Mouse (Mus musculus): ENCODE data around the gene Thsd4. TPM values are rescaled to one million over a fixed set of nuclear protein-coding genes. Genes with fewer than 3 reads are reported as not detected.

Thsd4 gene
- 1 to 10 TPM; 5.0 to 5.5 TPM for total RNA-seq (2021)
- long read RNA-seq, experiment 1, full-length matches to known transcripts, result 2 of 4 reads
- long read RNA-seq, experiment 1, partial matches to known transcripts, result 0 of 4 reads
- long read RNA-seq, experiment 1, other reads (novel, unspliced or antisense), result 2 of 4 reads
- long read RNA-seq, experiment 2, partial matches to known transcripts, result 0 of 3 reads
- long read RNA-seq, experiment 2, other reads (novel, unspliced or antisense), result 3 of 3 reads

DNA sequence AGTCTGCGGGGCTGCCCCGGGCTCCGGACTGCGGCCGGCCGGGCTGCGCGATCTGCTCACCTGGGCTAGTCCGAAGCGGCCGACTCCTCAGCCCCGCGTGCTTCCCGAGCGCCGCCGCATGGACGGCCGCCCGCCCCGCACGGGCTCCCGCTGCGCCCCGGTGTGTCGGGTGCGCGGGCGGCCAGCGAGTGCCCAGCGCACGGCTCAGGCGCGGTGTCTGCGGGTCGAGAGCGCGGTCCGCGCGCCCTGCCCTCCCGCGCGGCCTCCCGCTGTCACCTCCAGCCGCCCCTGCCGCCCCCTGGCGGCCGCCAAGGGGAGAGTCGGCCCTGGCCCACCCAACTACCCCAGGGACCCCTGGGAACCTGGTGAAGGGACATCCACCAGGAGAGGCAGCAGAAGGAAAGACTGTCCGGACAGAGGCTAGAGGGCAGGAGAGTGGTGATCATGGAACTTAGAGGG, at the start of gene Thsd4:
Gene Thsd4, minus strand, starts transcription at position 241 of the 459 bp plus-strand sequence.
- peak; percentile 74 for TF ChIP-seq CTCF (IDR thresholded peaks at IDR 0.05)
- intact Hi-C loops (cut with DNase I), result loop anchor here (5.0 kb wide), 1 partner anchor 245 kb away; no protein-coding TSS in a partner anchor
- H3K27ac ChIP-seq, result no peak within 1 kb of the TSS
- peak; percentile 23 to 35 for DNase-seq (ENCODE audit: extremely low spot score in 1 of 2, low spot score in 2 of 2)
- peak within 1 kb of the TSS; percentile 43 for H3K4me3 ChIP-seq

- Histone ChIP-seq H3K4me3 (no peak overlapping the region), H3K27ac (no peak overlapping the region)
- TF ChIP-seq CTCF (IDR thresholded peaks at IDR 0.05), result no peak
- intact Hi-C loops (cut with DNase I), result no loop called here
- DNase-seq (ENCODE audit: extremely low spot score in 1 of 2, low spot score in 2 of 2), result no peak
Measured at GRCm38 (mm10) chr9:60571041-60571440, 49.2 kb upstream of the Thsd4 start.

DNA sequence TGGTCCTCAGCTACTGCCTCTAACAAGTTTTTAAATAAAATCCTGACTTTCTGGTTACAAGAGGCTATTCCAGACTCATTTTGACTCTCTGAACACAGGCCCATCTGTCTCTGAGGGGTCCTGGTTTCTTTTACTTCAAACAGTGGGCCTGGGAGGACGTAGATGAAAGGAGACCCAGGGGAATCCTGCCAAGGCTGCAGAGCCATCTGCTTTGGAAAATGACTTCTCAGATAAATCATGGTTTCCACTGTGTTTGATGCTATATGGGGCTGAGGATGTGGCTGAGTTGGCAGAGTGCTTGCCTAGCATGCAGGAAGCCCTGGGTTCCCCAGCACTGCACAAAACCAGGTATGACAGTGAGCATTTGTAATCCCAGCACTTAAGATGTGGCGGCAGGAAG, 47.5 kb upstream of the Thsd4 start:
- no peak for TF ChIP-seq CTCF (IDR thresholded peaks at IDR 0.05)
- intact Hi-C loops (cut with DNase I), result no loop called here
- H3K27ac ChIP-seq, result no peak overlapping the region
- H3K4me3 ChIP-seq, result no peak overlapping the region
- DNase-seq (ENCODE audit: extremely low spot score in 1 of 2, low spot score in 2 of 2), result no peak

- Histone ChIP-seq H3K4me3 (no peak overlapping the region), H3K27ac (no peak overlapping the region)
- DNase-seq (ENCODE audit: extremely low spot score in 1 of 2, low spot score in 2 of 2), result no peak
- intact Hi-C loops (cut with DNase I), result no loop called here
- no peak for TF ChIP-seq CTCF (IDR thresholded peaks at IDR 0.05)
Measured at GRCm38 (mm10) chr9:60563809-60564208, 42.0 kb upstream of the Thsd4 start.

DNA sequence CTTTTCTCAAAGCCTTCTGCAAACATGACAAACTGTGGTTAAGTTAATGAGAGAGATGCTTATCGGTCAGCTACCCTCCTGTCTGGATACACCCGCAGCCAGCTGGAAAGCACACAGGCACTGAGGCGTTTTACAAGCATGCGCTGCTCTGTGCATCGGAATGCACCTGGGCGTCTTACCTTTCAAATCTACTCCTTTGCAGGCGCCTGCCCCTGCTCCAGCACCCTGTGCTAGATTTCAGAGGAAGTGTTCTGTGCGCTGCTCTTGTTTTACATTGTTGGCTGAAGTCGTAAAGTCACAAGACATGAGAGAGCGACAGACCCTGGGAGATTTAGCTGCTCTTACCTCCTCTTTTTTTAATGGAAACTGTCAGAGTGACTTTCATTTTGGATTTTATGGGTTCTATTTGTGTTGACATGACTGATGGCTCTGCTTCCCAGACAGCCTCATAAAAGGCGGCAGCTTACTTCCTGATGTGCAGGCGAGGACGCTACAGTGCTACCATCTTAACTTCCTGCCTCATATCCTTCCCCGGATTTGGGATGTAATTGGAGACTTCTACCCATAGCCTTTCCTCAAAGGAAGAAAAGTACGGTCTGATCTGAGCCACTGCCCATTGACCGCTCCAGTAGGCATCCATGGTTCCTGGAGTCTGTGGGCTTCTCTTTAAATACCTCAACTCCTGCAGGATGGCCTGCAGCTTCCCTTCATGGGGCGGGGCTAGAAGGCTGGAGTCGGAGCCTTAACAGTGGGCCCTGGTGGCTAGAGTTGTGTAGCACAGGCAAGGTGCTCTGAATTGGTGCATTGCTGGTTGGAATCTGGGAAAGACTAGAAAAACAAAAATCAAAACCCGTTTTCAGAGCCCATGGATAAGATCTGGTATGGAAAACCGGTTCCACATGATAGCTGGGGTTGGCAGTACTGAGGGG, 40.9 kb upstream of the Thsd4 start:
- intact Hi-C loops (cut with DNase I), result no loop called here
- Histone ChIP-seq H3K4me3 (no peak overlapping the region), H3K27ac (peak overlapping the region; percentile 46; the same call in 1 of the 2 replicates)
- DNase-seq (ENCODE audit: extremely low spot score in 1 of 2, low spot score in 2 of 2), result no peak
- TF ChIP-seq CTCF (IDR thresholded peaks at IDR 0.05), result no peak; the same call in 1 of the 2 replicates

DNA sequence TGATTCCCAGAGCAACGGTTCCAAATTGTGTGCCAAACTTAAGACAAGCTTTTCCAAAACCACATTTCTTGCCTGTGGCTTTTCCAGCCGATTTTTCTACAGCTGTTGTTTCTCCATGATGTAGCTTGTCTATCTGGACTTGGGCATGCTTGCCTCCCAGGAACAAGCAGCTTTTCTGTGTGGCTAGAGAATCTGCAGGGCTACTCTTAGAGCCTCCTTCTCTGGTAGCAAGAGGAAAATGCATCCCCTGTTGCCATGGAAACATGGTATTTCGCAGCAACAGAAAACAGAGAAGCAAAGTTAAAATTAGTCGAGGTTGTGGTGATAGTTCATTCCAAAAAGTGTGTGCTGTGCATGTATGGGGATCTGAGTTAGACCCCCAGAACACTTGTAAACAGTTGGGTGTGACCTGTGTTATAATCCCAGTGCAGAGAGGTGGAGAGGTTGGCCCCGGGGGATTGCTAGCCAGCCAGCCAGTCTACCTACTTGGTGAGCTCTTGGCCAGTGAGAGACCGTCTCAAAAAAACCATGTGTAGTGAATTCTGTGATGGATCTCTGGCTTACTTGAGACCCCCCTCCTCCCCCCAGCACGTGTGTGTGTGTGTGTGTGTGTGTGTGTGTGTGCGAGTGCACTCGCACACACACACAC, 39.9 kb upstream of the Thsd4 start:
- intact Hi-C loops (cut with DNase I), result no loop called here
- H3K27ac ChIP-seq, result peak overlapping the region; percentile 53
- DNase-seq (ENCODE audit: extremely low spot score in 1 of 2, low spot score in 2 of 2), result peak; percentile 20 to 26
- no peak overlapping the region for H3K4me3 ChIP-seq
- no peak for TF ChIP-seq CTCF (IDR thresholded peaks at IDR 0.05)

DNA sequence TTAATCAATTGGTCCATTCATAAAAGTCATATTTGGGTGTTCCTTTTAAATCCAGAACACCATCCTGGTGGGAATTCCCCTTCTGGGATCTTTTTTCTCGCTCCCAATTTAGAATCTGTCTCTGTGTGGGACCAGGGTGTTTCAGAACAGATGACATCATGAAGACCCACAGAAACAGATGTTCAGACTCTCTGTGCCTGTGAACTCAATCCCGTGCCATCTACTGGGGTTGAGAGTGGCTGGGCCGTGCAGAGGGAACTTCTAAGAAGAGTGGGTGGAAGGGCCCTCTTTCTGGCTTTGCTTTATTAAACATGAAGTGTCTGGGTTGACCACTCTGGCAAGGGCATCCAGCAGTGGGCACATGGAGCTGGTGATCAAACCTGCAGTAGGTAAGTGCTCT, 36.7 kb upstream of the Thsd4 start:
- TF ChIP-seq CTCF (IDR thresholded peaks at IDR 0.05), result no peak
- DNase-seq (ENCODE audit: extremely low spot score in 1 of 2, low spot score in 2 of 2), result no peak
- intact Hi-C loops (cut with DNase I), result no loop called here
- H3K27ac ChIP-seq, result no peak overlapping the region
- no peak overlapping the region for H3K4me3 ChIP-seq

DNA sequence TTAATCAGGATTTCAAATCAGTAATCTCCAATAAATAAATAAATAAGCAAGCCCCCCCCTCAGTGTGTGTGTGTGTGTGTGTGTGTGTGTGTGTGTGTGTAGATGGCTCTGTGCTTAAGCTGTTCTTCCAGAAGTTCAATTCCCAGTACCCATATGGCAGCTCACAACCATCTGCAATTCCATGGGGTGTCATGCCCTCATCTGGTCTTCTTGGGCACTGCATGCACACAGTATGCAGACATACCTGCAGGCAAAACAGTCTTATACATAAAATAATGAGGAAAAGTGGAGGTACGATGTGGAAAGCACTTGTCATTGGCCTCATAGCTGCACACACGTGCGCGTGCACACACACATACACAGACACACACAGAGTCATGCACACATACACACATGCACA, 29.4 kb upstream of the Thsd4 start:
- no peak overlapping the region for H3K4me3 ChIP-seq
- intact Hi-C loops (cut with DNase I), result no loop called here
- no peak overlapping the region for H3K27ac ChIP-seq
- DNase-seq (ENCODE audit: extremely low spot score in 1 of 2, low spot score in 2 of 2), result no peak
- no peak; the same call in 1 of the 2 replicates for TF ChIP-seq CTCF (IDR thresholded peaks at IDR 0.05)

DNA sequence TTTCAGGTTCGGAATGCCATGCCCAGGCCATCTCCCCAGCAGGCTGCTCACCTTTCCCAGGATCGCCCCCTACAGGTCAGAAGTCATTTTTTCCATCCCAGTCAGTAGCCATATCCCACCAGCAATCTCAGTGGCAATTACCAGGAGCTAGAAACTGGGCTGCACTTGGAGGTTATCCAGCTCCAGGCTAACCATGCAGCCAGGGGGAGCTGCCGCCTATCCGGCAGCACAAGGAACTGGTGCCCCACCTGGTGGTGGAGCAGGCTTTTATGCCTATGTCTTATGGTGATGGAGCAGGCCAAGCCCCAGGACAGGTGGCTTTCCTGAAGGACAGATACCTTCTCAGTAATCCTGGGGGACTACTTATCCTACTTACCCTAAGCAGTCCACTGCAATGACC, 26.3 kb upstream of the Thsd4 start:
- peak; percentile 29 to 32 for DNase-seq (ENCODE audit: extremely low spot score in 1 of 2, low spot score in 2 of 2)
- intact Hi-C loops (cut with DNase I), result loop anchor here (2.0 to 5.0 kb wide), 2 partner anchors 271 to 303 kb away; no protein-coding TSS in a partner anchor
- TF ChIP-seq CTCF (IDR thresholded peaks at IDR 0.05), result peak; percentile 66

DNA sequence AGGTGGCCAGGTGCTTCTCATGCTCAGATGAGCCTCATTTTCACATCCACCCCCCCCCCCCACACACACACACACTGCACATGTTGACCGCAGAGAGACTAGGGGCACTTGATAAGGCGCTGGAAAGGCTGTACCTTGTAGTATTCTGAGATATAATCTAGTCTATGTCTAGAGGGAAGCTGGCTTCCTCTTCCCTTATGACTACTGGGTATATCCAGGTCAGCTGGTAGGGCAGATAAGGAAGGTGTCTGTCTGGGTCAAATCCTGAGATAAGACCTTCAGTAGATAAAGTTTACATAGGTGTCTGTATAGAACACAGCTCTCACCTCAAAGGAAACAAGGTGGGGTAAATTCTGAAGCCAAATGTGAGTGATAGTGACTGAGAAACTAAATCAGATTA, 24.3 kb upstream of the Thsd4 start:
- DNase-seq (ENCODE audit: extremely low spot score in 1 of 2, low spot score in 2 of 2), result no peak

More for the DNA sequence above, 26.3 kb upstream of the Thsd4 start:
- Histone ChIP-seq H3K4me3 (no peak overlapping the region), H3K27ac (no peak overlapping the region)

DNA sequence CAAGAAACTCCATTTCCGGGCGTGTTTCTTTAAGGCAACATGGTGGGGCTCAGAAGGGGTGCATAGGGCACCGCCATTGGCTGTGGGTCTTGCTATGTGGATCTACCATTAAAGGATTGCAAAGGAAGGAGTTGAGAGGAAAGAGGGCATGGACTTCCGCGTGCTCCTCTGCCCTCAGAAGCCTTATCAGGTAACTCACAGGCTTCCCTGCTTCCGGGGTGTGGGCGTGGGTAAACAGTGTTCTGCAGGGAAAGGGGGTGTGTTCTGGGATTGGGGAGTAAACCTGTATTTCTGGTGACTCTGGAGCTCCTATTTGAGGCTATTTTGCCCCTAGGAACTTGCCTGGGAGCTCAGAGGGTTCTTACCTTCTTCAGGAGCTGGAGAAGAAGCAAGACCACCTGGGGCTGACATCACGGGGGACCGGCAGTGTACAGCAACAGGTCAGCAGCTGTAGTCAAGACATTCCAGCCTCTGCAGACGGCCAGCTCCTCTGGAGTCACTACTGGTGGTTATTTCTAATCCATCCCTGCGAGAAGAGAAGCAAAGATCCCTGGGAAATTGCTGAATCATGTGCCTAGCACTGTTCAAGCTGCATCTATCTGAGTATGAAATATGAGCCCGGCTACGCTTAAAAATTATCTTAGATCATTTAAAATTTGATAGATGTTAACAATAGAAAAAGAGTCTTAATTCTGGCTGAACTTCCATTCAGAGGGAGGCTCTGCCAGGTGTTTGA, 23.7 kb upstream of the Thsd4 start:
- no peak for TF ChIP-seq CTCF (IDR thresholded peaks at IDR 0.05)
- Histone ChIP-seq H3K4me3 (no peak overlapping the region), H3K27ac (no peak overlapping the region)
- no peak for DNase-seq (ENCODE audit: extremely low spot score in 1 of 2, low spot score in 2 of 2)
- intact Hi-C loops (cut with DNase I), result loop anchor here (5.0 kb wide), 1 partner anchor 268 kb away; no protein-coding TSS in a partner anchor

More for the DNA sequence above, 24.3 kb upstream of the Thsd4 start:
- TF ChIP-seq CTCF (IDR thresholded peaks at IDR 0.05), result no peak
- Histone ChIP-seq H3K4me3 (no peak overlapping the region), H3K27ac (no peak overlapping the region)
- intact Hi-C loops (cut with DNase I), result loop anchor here (5.0 kb wide), 1 partner anchor 269 kb away; no protein-coding TSS in a partner anchor

Measured in left cerebral cortex, adult 2 months (tissue).